Mouse (Mus musculus) cerebellum, adult 2 months (tissue): ENCODE data around the gene Cep97. TPM values are rescaled to one million over a fixed set of nuclear protein-coding genes. Genes with fewer than 3 reads are reported as not detected.

Experiments used
- DNase-seq, 2 experiments: peaks; one replicate each; pipeline ENCODE4 v3.0.0; 2021
- H3K27ac ChIP-seq: fragments of 200-500 bp; 2 replicates; pipeline ENCODE4 v1.5.1; 2012; ENCODE audit warnings: low read length, control low read depth, inconsistent platforms; ENCODE audit not compliant: insufficient read depth
- H3K27me3 ChIP-seq: fragments of 200-500 bp; 2 replicates; pipeline ENCODE4 v1.6.1; 2012; ENCODE audit warnings: inconsistent platforms, mild to moderate bottlenecking, low read length, moderate library complexity; ENCODE audit not compliant: control insufficient read depth, insufficient read depth
- H3K4me1 ChIP-seq: fragments of 200-500 bp; 2 replicates; pipeline ENCODE4 v1.6.1; 2011; ENCODE audit warnings: low read length; ENCODE audit not compliant: control insufficient read depth, insufficient read depth
- H3K4me3 ChIP-seq: fragments of 200-500 bp; replicated peaks from 2 replicates; pipeline ENCODE3; 2011; ENCODE audit warnings: mild to moderate bottlenecking, low read depth, low read length, control low read depth; ENCODE audit not compliant: insufficient read depth
- CTCF ChIP-seq: fragments of 200-500 bp; IDR thresholded peaks from 2 replicates; pipeline ENCODE4 v1.5.1; 2011; ENCODE audit warnings: low read depth, mild to moderate bottlenecking, control low read depth, low read length, moderate library complexity, borderline replicate concordance; ENCODE audit not compliant: insufficient read depth
- POLR2A ChIP-seq: fragments of 200-500 bp; IDR thresholded peaks from 2 replicates; pipeline ENCODE4 v1.6.1; 2011; ENCODE audit warnings: low read length, control low read depth, borderline replicate concordance; ENCODE audit not compliant: insufficient read depth
- WGBS: fragments of 180-500 bp; shearing (Covaris S2); methylation state at CpG from one replicate; pipeline ENCODE4 v1.1.7; 2018; 5-methylcytosine and 5-hydroxymethylcytosine counted together
- polyA plus RNA-seq: library from polyadenylated mRNA; depleted of rRNA; stranded (reverse); fragments of >200 nt; gene quantifications from 2 replicates; pipeline ENCODE4 v1.2.3, GENCODE M21; 2012

The Cep97 gene
- polyA plus RNA-seq, 1 experiment, result 11.5 TPM

- WGBS, result 88% methylated on average over 14 of the region's 14 CpGs
- H3K4me1 ChIP-seq, result peaks cover 3% of the 10 kb centered on the region; the same call in 1 of the 2 replicates
- no peak for TF ChIP-seq CTCF
- TF ChIP-seq POLR2A, result no peak
- DNase-seq, result no peak
- no peak overlapping the region for H3K4me3 ChIP-seq
- H3K27ac ChIP-seq, result no peak overlapping the region
- H3K27me3 ChIP-seq, result no peaks in the 10 kb centered on the region
Observed at GRCm38 (mm10) chr16:55901839-55902756, 32.6 kb downstream of the Cep97 start.

GRCm38 (mm10) chr16:55898385-55899002, 36.2 kb downstream of the Cep97 start:
- H3K4me1 ChIP-seq, result peaks cover 6% of the 10 kb centered on the region; the same call in 1 of the 2 replicates
- H3K4me3 ChIP-seq, result no peak overlapping the region
- no peak overlapping the region for H3K27ac ChIP-seq
- WGBS, result 59% methylated on average over 9 of the region's 9 CpGs
- no peaks in the 10 kb centered on the region for H3K27me3 ChIP-seq
- peak; percentile 22 to 53 for DNase-seq
- TF ChIP-seq CTCF, result no peak
- no peak for TF ChIP-seq POLR2A

- peaks cover 6% of the 10 kb centered on the region; the same call in 1 of the 2 replicates for H3K4me1 ChIP-seq
- no peak for TF ChIP-seq CTCF
- no peak for TF ChIP-seq POLR2A
- peak overlapping the region; percentile 86 for H3K4me3 ChIP-seq
- no peak for DNase-seq
- H3K27me3 ChIP-seq, result no peaks in the 10 kb centered on the region
- WGBS, result 5% methylated on average over 9 of the region's 9 CpGs
- peak overlapping the region; percentile 77 for H3K27ac ChIP-seq
Observed at GRCm38 (mm10) chr16:55895651-55896095, 39.0 kb downstream of the Cep97 start.

- Histone ChIP-seq H3K4me3 (peak within 1 kb of the TSS; percentile 86), H3K4me1 (peaks cover 6% of the 10 kb centered on the region; the same call in 1 of the 2 replicates), H3K27me3 (no peaks in the 10 kb centered on the region), H3K27ac (peak within 1 kb of the TSS; percentile 77)
- under 1% methylated on average over 74 of the region's 74 CpGs for WGBS
- TF ChIP-seq CTCF, result no peak
- TF ChIP-seq POLR2A, result no peak; the same call in 1 of the 2 replicates
- peak; percentile 89 to 91 for DNase-seq
Observed at GRCm38 (mm10) chr16:55894893-55895650, 39.6 kb downstream of the Cep97 start, which contains the start of gene Nxpe3. Gene Nxpe3 (minus strand): TSS chr16:55895285.

GRCm38 (mm10) chr16:55894536-55894892, 40.1 kb downstream of the Cep97 start:
- no peak for TF ChIP-seq POLR2A
- TF ChIP-seq CTCF, result no peak

GRCm38 (mm10) chr16:55893410-55894107, 41.1 kb downstream of the Cep97 start:
- WGBS, result 89% methylated on average over 8 of the region's 8 CpGs
- no peak for TF ChIP-seq CTCF
- TF ChIP-seq POLR2A, result no peak
- H3K27ac ChIP-seq, result no peak overlapping the region
- no peak for DNase-seq
- no peaks in the 10 kb centered on the region for H3K27me3 ChIP-seq
- H3K4me1 ChIP-seq, result peaks cover 4% of the 10 kb centered on the region; the same call in 1 of the 2 replicates
- H3K4me3 ChIP-seq, result no peak overlapping the region

More at GRCm38 (mm10) chr16:55894536-55894892, 40.1 kb downstream of the Cep97 start:
- peak overlapping the region; percentile 86 for H3K4me3 ChIP-seq
- H3K27ac ChIP-seq, result no peak overlapping the region
- no peaks in the 10 kb centered on the region for H3K27me3 ChIP-seq
- no peak for DNase-seq
- 1% methylated on average over 4 of the region's 4 CpGs for WGBS
- H3K4me1 ChIP-seq, result peaks cover 6% of the 10 kb centered on the region; the same call in 1 of the 2 replicates
